Mouse (Mus musculus): ENCODE data around the gene BC048507.
"Not testable (repeated sequence)": the region's sequence is repeated elsewhere in the genome, so short reads cannot be mapped to it uniquely, and the experiment has no call there.

The BC048507 gene
- long read RNA-seq, experiment 1 = 0 reads
- long read RNA-seq, experiment 2 = 0 reads

- intact Hi-C loops (cut with DNase I) = no loop called here
Observed at GRCm38 (mm10) chr13:67863026-67863425, at the start of gene BC048507. BC048507 (plus strand) TSS chr13:67863326.

GRCm38 (mm10) chr13:67813710-67814660 is 49.1 kb upstream of the BC048507 start, which contains the start of gene Zfp273:
Zfp273 (plus strand) TSS chr13:67813740.
- intact Hi-C loops (cut with DNase I) = loop anchor here (5.0 kb wide), 1 partner anchor 37 kb away; the partner anchor contains the start of gene Zfp493

- intact Hi-C loops (cut with DNase I) = no loop called here
Observed at GRCm38 (mm10) chr13:67818636-67819035, 44.5 kb upstream of the BC048507 start.

- intact Hi-C loops (cut with DNase I) = loop anchor here (10.0 kb wide), 2 partner anchors 106 to 216 kb away; partner anchors contain the start of gene Zfp65
Observed at GRCm38 (mm10) chr13:67830911-67831336, 32.2 kb upstream of the BC048507 start, which contains the start of gene Gm10037. Gm10037 (plus strand) TSS chr13:67831106.

- intact Hi-C loops (cut with DNase I) = loop anchor here (10.0 kb wide), 2 partner anchors 108 to 218 kb away; partner anchors contain the start of gene Zfp65
Observed at GRCm38 (mm10) chr13:67833137-67833536, 30.0 kb upstream of the BC048507 start.

GRCm38 (mm10) chr13:67843775-67844118 is 19.4 kb upstream of the BC048507 start:
- intact Hi-C loops (cut with DNase I) = loop anchor here (2.0 to 10.0 kb wide), 2 partner anchors 207 to 429 kb away; partner anchors contain the start of genes Gm49345 and Zfp729a

- intact Hi-C loops (cut with DNase I) = loop anchor here (2.0 to 10.0 kb wide), 2 partner anchors 207 to 429 kb away; partner anchors contain the start of genes Gm49345 and Zfp729a
Observed at GRCm38 (mm10) chr13:67844119-67844852, 18.8 kb upstream of the BC048507 start.

GRCm38 (mm10) chr13:67844853-67845194 is 18.3 kb upstream of the BC048507 start:
- intact Hi-C loops (cut with DNase I) = loop anchor here (2.0 to 10.0 kb wide), 2 partner anchors 208 to 430 kb away; partner anchors contain the start of genes Gm49345 and Zfp729a

GRCm38 (mm10) chr13:67850361-67850760 is 12.8 kb upstream of the BC048507 start:
- intact Hi-C loops (cut with DNase I) = no loop called here

- intact Hi-C loops (cut with DNase I) = no loop called here
Observed at GRCm38 (mm10) chr13:67853130-67853529, 10.0 kb upstream of the BC048507 start.

- intact Hi-C loops (cut with DNase I) = no loop called here
Observed at GRCm38 (mm10) chr13:67853983-67854382, 9.1 kb upstream of the BC048507 start.

- intact Hi-C loops (cut with DNase I) = no loop called here
Observed at GRCm38 (mm10) chr13:67857317-67857716, 5.8 kb upstream of the BC048507 start.

- intact Hi-C loops (cut with DNase I) = no loop called here
Observed at GRCm38 (mm10) chr13:67862508-67862907, 618 bp upstream of the BC048507 start.

GRCm38 (mm10) chr13:67864764-67865350 is 1.7 kb downstream of the BC048507 start:
- intact Hi-C loops (cut with DNase I) = no loop called here

- intact Hi-C loops (cut with DNase I) = no loop called here
Observed at GRCm38 (mm10) chr13:67867899-67868298, 4.8 kb downstream of the BC048507 start.

GRCm38 (mm10) chr13:67876049-67876698 is 13.0 kb downstream of the BC048507 start:
- intact Hi-C loops (cut with DNase I) = not testable (repeated sequence)

- intact Hi-C loops (cut with DNase I) = no loop called here
Observed at GRCm38 (mm10) chr13:67876699-67877254, 13.7 kb downstream of the BC048507 start.

GRCm38 (mm10) chr13:67883966-67884365 is 20.8 kb downstream of the BC048507 start:
- intact Hi-C loops (cut with DNase I) = no loop called here

GRCm38 (mm10) chr13:67909759-67910158 is 46.6 kb downstream of the BC048507 start:
- intact Hi-C loops (cut with DNase I) = no loop called here

Data from adrenal gland (tissue).